Mouse (Mus musculus): Measurements from ENCODE around the gene Rreb1. TPM values are rescaled to one million over a fixed set of nuclear protein-coding genes. Genes with fewer than 3 reads are reported as not detected.

The Rreb1 gene
- polyA plus RNA-seq, 1 experiment = 6.0 TPM

DNA sequence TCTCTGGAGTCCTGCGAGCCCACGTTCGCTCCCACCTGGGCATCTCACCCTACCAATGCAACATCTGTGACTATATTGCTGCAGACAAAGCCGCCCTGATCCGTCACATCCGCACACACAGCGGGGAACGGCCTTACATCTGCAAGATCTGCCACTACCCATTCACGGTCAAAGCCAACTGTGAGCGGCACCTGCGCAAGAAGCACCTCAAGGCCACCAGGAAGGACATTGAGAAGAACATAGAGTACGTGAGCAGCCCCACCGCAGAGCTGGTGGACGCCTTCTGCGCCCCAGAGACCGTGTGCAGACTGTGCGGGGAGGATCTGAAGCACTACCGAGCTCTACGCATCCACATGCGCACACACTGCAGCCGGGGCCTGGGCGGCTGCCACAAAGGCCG, 152.4 kb downstream of the Rreb1 start:
- no peak for TF ChIP-seq USF1 (IDR thresholded peaks at IDR 0.05; ENCODE audit: low read depth)
- TF ChIP-seq CTCF (IDR thresholded peaks at IDR 0.05; ENCODE audit: control insufficient read depth, insufficient read depth, insufficient read length) = no peak
- TF ChIP-seq FOSL1 (IDR thresholded peaks at IDR 0.05; ENCODE audit: insufficient read depth, low read length, poor library complexity, severe bottlenecking) = no peak
- no peak for TF ChIP-seq MYOD1 (IDR thresholded peaks at IDR 0.05; ENCODE audit: control insufficient read depth, insufficient read length, low read depth)
- TF ChIP-seq MYOG (IDR thresholded peaks at IDR 0.05; ENCODE audit: control insufficient read depth, extremely low read depth, insufficient read length) = no peak
- no peak for TF ChIP-seq CEBPB (IDR thresholded peaks at IDR 0.05; ENCODE audit: low read depth)
- no peak for TF ChIP-seq MAX (IDR thresholded peaks at IDR 0.05)
- Histone ChIP-seq H3K4me3 (ENCODE audit: insufficient read depth, poor library complexity, severe bottlenecking) (no peak overlapping the region), H3K79me2 (ENCODE audit: control insufficient read depth, insufficient read depth) (no peaks in the 10 kb centered on the region), H3K36me3 (ENCODE audit: control insufficient read depth, insufficient read depth) (peaks cover 65% of the 10 kb centered on the region), H3K27me3 (ENCODE audit: control insufficient read depth, insufficient read depth, insufficient read length) (no peaks in the 10 kb centered on the region), H3K79me3 (ENCODE audit: low read depth) (no peaks in the 10 kb centered on the region), H3ac (ENCODE audit: control insufficient read depth, insufficient read length, low read depth) (no peak overlapping the region)

- H3K4me3 ChIP-seq (ENCODE audit: insufficient read depth, poor library complexity, severe bottlenecking) = no peak overlapping the region
These were observed 153.2 kb downstream of the Rreb1 start for GRCm38 (mm10) chr13:37931210-37931922.

GRCm38 (mm10) chr13:37934075-37934474, 155.9 kb downstream of the Rreb1 start:
- no peak overlapping the region for H3K4me3 ChIP-seq (ENCODE audit: insufficient read depth, poor library complexity, severe bottlenecking)
- H3ac ChIP-seq (ENCODE audit: control insufficient read depth, insufficient read length, low read depth) = no peak overlapping the region
- H3K27me3 ChIP-seq (ENCODE audit: control insufficient read depth, insufficient read depth, insufficient read length) = no peaks in the 10 kb centered on the region
- H3K36me3 ChIP-seq (ENCODE audit: control insufficient read depth, insufficient read depth) = peaks cover 64% of the 10 kb centered on the region
- no peaks in the 10 kb centered on the region for H3K79me3 ChIP-seq (ENCODE audit: low read depth)
- H3K79me2 ChIP-seq (ENCODE audit: control insufficient read depth, insufficient read depth) = no peaks in the 10 kb centered on the region
- no peak for TF ChIP-seq FOSL1 (IDR thresholded peaks at IDR 0.05; ENCODE audit: insufficient read depth, low read length, poor library complexity, severe bottlenecking)
- TF ChIP-seq MAX (IDR thresholded peaks at IDR 0.05) = no peak
- TF ChIP-seq MYOG (IDR thresholded peaks at IDR 0.05; ENCODE audit: control insufficient read depth, extremely low read depth, insufficient read length) = no peak
- no peak for TF ChIP-seq CTCF (IDR thresholded peaks at IDR 0.05; ENCODE audit: control insufficient read depth, insufficient read depth, insufficient read length)
- TF ChIP-seq USF1 (IDR thresholded peaks at IDR 0.05; ENCODE audit: low read depth) = no peak
- TF ChIP-seq MYOD1 (IDR thresholded peaks at IDR 0.05; ENCODE audit: control insufficient read depth, insufficient read length, low read depth) = no peak
- TF ChIP-seq CEBPB (IDR thresholded peaks at IDR 0.05; ENCODE audit: low read depth) = no peak

More at GRCm38 (mm10) chr13:37931210-37931922, 153.2 kb downstream of the Rreb1 start:
- H3K79me2 ChIP-seq (ENCODE audit: control insufficient read depth, insufficient read depth) = no peaks in the 10 kb centered on the region
- H3K27me3 ChIP-seq (ENCODE audit: control insufficient read depth, insufficient read depth, insufficient read length) = no peaks in the 10 kb centered on the region
- no peaks in the 10 kb centered on the region for H3K79me3 ChIP-seq (ENCODE audit: low read depth)
- TF ChIP-seq MAX (IDR thresholded peaks at IDR 0.05) = no peak
- no peak for TF ChIP-seq MYOG (IDR thresholded peaks at IDR 0.05; ENCODE audit: control insufficient read depth, extremely low read depth, insufficient read length)
- TF ChIP-seq CEBPB (IDR thresholded peaks at IDR 0.05; ENCODE audit: low read depth) = no peak
- TF ChIP-seq FOSL1 (IDR thresholded peaks at IDR 0.05; ENCODE audit: insufficient read depth, low read length, poor library complexity, severe bottlenecking) = no peak
- TF ChIP-seq USF1 (IDR thresholded peaks at IDR 0.05; ENCODE audit: low read depth) = no peak
- TF ChIP-seq CTCF (IDR thresholded peaks at IDR 0.05; ENCODE audit: control insufficient read depth, insufficient read depth, insufficient read length) = no peak
- TF ChIP-seq MYOD1 (IDR thresholded peaks at IDR 0.05; ENCODE audit: control insufficient read depth, insufficient read length, low read depth) = no peak
- peaks cover 62% of the 10 kb centered on the region for H3K36me3 ChIP-seq (ENCODE audit: control insufficient read depth, insufficient read depth)
- no peak overlapping the region for H3ac ChIP-seq (ENCODE audit: control insufficient read depth, insufficient read length, low read depth)

DNA sequence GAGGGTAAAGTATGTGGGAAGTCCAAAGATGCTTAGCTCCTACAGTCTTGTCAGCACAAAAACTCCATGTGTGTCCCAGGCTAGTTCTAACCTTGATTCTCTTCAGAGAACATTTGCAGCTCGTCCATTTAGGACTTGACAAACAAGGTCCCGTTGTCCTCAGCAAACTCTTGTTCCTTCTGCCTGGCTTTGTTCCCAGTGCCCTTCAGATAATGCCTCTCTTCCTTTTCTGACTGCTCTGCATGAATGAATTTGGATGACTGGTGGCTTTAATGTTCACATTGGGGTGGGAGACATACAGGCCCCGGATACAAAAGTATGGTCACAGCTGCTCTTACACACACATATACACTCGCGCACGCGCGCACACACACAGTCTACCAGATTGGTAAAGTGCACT, 156.7 kb downstream of the Rreb1 start:
- Histone ChIP-seq H3ac (ENCODE audit: control insufficient read depth, insufficient read length, low read depth) (no peak overlapping the region), H3K79me2 (ENCODE audit: control insufficient read depth, insufficient read depth) (no peaks in the 10 kb centered on the region), H3K36me3 (ENCODE audit: control insufficient read depth, insufficient read depth) (peaks cover 57% of the 10 kb centered on the region), H3K79me3 (ENCODE audit: low read depth) (no peaks in the 10 kb centered on the region), H3K4me3 (ENCODE audit: insufficient read depth, poor library complexity, severe bottlenecking) (no peak overlapping the region), H3K27me3 (ENCODE audit: control insufficient read depth, insufficient read depth, insufficient read length) (no peaks in the 10 kb centered on the region)
- TF ChIP-seq CEBPB (IDR thresholded peaks at IDR 0.05; ENCODE audit: low read depth) (no peak), MYOD1 (IDR thresholded peaks at IDR 0.05; ENCODE audit: control insufficient read depth, insufficient read length, low read depth) (no peak), CTCF (IDR thresholded peaks at IDR 0.05; ENCODE audit: control insufficient read depth, insufficient read depth, insufficient read length) (no peak), MYOG (IDR thresholded peaks at IDR 0.05; ENCODE audit: control insufficient read depth, extremely low read depth, insufficient read length) (no peak), FOSL1 (IDR thresholded peaks at IDR 0.05; ENCODE audit: insufficient read depth, low read length, poor library complexity, severe bottlenecking) (no peak), USF1 (IDR thresholded peaks at IDR 0.05; ENCODE audit: low read depth) (no peak), MAX (IDR thresholded peaks at IDR 0.05) (no peak)

DNA sequence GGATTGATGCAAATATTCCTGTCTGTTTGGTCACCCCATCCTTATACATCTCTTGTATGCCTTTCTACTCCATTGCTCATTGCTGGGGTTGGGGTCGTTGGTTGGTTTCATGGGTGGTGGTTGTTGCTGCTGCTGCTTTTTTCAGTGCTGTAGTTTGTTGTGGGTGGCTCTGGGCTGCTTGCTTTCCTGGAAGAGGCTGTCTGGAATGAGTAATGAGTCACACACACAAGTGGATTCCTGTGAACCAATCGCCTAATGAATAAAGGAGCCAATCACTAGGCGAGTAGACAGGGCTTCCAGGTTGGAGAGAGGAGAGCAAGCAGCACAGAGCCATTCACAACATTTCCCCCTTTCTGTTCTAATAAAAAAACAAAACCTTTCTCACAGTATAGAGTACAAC, 158.2 kb downstream of the Rreb1 start:
- Histone ChIP-seq H3K27me3 (ENCODE audit: control insufficient read depth, insufficient read depth, insufficient read length) (no peaks in the 10 kb centered on the region), H3K79me2 (ENCODE audit: control insufficient read depth, insufficient read depth) (no peaks in the 10 kb centered on the region), H3K4me3 (ENCODE audit: insufficient read depth, poor library complexity, severe bottlenecking) (no peak overlapping the region), H3K36me3 (ENCODE audit: control insufficient read depth, insufficient read depth) (peaks cover 43% of the 10 kb centered on the region), H3K79me3 (ENCODE audit: low read depth) (no peaks in the 10 kb centered on the region), H3ac (ENCODE audit: control insufficient read depth, insufficient read length, low read depth) (no peak overlapping the region)
- TF ChIP-seq FOSL1 (IDR thresholded peaks at IDR 0.05; ENCODE audit: insufficient read depth, low read length, poor library complexity, severe bottlenecking) (no peak), CEBPB (IDR thresholded peaks at IDR 0.05; ENCODE audit: low read depth) (no peak), MYOD1 (IDR thresholded peaks at IDR 0.05; ENCODE audit: control insufficient read depth, insufficient read length, low read depth) (no peak), MYOG (IDR thresholded peaks at IDR 0.05; ENCODE audit: control insufficient read depth, extremely low read depth, insufficient read length) (no peak), USF1 (IDR thresholded peaks at IDR 0.05; ENCODE audit: low read depth) (no peak), MAX (IDR thresholded peaks at IDR 0.05) (no peak), CTCF (IDR thresholded peaks at IDR 0.05; ENCODE audit: control insufficient read depth, insufficient read depth, insufficient read length) (no peak)

All from C2C12 (cell line).